Mouse (Mus musculus): ENCODE measurements around the gene Lrtm2.

DNA sequence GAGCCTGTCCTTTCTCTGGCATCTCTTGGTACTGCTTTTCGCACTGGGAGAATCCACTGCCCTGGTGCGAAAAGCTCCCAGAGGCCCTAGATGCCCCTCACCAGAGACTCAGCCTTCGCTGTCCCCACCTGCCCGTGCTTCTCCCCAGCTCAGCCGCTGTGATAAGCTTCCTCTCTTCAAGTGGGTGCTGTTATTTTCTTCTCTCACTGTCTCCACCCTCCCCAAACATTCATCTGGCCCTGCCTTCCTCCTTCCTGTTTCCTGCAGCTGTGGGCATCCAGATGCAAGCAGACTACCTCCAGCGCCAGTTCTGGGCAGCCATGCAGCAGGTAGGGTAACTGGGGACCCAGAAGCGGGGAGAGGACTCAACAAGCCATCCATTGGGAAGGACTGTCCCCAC lies 5.6 kb upstream of the Lrtm2 start:
- TF ChIP-seq CTCF (IDR thresholded peaks at IDR 0.05; ENCODE audit: extremely low read depth, insufficient read depth, low read length), result no peak
- TF ChIP-seq POLR2A (IDR thresholded peaks at IDR 0.05; ENCODE audit: extremely low read depth, insufficient read depth, low read length), result no peak

All from cortical plate, adult 2 months (tissue).